Mouse (Mus musculus): ENCODE measurements around the gene Gm20388.

Gm20388 gene

GRCm38 (mm10) chr8:121620801-121621516, 1710.3 kb downstream of the Gm20388 start:
- DNase-seq: peak; percentile 87

GRCm38 (mm10) chr8:121621879-121622278, 1711.2 kb downstream of the Gm20388 start:
- no peak for DNase-seq

DNA sequence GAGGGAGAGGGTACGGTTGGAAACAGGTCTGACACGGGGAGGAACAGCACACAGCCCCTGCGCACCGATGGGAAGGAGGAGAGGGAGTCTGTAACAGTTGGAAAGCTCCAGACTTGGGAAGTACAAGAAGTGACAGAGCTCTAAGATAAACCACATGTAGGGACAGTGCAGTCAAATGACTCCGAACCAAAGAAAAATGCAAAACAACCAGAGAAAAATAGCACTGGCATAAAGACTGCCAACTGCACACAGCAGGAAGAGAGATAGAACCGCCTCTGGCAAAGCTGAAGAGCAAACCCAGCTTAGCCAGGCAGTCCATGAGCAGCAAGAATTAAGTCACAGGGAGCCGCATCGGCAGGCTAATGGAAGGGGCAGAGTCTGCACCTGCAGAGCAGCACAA, 1712.4 kb downstream of the Gm20388 start:
- no peak for DNase-seq

- DNase-seq: no peak
These were observed 1718.0 kb downstream of the Gm20388 start for GRCm38 (mm10) chr8:121628681-121629080.

GRCm38 (mm10) chr8:121631645-121632071, 1721.0 kb downstream of the Gm20388 start:
- peak; percentile 75 for DNase-seq

DNA sequence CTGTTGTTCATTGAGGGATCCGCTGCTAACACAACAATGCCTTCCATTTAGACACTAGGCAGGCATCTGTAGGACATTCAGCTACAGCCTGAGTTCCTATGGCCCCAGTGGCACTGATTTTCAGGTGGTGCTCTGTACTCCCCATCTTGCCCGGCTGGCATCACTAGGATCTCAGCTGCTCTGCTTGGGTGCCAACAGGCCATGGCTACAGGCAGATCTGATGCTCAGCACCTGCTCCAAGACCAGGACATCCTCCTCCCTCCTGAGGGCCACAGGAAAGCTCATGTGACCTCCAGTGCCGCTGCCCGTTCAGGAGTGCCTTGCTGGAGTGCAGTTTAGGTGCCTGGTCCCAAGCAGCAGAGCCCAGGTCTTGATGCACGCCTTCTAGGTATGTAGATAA, 1721.8 kb downstream of the Gm20388 start:
- DNase-seq: no peak

- peak; percentile 78 for DNase-seq
These were observed 1724.9 kb downstream of the Gm20388 start for GRCm38 (mm10) chr8:121635534-121635933.

GRCm38 (mm10) chr8:121636180-121636579, 1725.5 kb downstream of the Gm20388 start:
- DNase-seq: no peak

DNA sequence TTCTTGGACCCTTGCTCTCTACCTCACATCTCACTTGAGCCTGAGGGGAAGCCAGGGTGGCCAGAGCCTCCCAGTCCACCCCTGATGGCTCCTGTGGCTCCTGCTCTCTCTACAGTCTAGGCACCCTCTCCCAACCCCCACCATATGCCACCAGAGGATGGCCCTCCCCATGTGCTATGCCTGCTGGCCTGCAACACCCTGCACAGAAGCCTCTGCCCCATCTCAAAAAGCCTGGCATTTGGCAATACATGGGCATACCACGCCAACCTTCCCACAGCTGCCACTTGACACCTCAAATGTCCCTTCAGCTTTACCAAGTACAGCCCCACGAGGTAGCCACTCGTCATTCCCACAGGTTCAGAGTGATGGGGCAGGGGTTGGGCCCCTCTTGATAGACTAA, 1732.2 kb downstream of the Gm20388 start:
- no peak for DNase-seq

- no peak for DNase-seq
These were observed 1732.7 kb downstream of the Gm20388 start for GRCm38 (mm10) chr8:121643384-121643783.

DNA sequence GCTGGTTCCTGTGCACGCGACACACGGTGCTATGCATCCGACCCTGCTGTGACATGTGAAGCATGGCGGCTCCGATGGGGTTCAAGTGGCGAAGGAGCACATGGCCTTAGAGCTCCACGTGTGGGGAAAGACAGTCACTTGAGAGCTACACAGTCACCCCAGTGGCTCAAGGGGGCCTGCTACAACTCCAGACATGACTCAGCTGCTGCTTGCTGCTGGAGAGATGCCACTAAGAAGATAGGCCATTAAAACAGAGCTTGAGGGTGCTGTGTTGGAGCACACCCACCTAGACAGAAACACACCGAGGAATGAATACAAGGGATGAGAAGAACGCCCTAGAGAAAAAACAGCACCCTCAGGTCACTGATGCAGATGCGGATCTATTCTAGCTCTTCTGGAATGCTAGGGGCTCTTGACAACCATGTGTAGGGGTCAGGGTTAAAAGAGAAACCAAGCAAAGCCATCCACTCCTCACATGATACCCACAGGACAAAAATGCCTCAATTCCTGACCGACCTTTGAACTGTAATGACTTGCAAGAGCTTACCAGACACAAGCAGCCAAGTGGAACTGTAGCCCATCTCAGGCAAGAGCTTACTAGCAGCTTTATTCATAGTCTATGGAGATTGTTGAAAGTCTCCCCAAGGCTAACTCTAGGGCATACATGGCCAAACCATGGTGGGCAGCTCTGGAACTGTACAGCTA, 1737.0 kb downstream of the Gm20388 start:
- peak; percentile 46 for DNase-seq

DNA sequence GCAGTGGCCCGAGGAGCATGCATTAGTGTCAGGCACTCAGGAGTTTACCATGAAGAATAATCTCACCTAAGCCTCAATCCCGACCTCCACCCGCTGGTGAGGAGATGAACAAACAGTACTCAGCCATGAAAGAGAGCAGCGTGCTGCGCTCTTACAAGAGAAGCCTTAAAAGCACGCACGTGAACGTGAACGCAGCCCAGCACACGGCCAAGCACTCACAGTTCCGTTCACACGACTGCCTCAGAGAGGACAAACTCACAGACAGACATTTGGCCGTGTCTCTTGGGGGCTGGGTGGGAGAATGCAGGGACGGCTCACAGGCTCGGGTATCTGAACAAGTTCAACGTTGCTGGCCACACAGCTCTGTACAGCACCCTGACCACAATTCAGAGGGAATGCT, 1737.8 kb downstream of the Gm20388 start:
- peak; percentile 14 for DNase-seq

- peak; percentile 30 for DNase-seq
These were observed 1738.8 kb downstream of the Gm20388 start for GRCm38 (mm10) chr8:121649423-121649822.

GRCm38 (mm10) chr8:121649904-121650303, 1739.3 kb downstream of the Gm20388 start:
- DNase-seq: peak; percentile 61

GRCm38 (mm10) chr8:121650389-121651307, 1740.0 kb downstream of the Gm20388 start:
- peak; percentile 41 for DNase-seq

DNA sequence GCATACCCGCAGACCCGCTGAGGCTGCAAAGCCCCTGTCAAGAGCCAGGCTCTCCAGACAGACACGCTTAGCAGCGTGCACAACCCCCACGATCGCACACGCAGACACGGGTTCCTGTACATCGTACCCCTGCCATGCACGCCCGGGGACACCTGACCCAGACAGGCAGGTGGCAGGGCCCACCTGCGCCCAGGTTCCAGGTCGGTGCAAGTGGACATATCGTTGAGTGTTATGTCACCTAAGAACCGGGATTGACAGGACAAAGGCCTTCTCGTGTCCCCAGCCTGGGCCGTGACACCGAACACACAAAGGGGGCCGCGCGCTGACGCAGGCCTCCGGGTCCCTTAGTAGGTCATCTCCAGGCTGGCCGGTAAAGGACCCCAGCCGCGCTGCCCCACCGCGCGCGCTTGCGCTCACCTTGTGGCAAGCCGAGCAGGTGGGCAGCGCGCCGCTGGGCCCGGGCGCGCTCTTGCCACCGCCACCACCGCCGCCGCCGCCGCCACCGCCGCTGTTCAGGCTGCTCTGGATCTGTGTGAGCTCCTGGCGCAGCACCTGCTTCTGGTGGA, 1740.8 kb downstream of the Gm20388 start:
- peak; percentile 57 for DNase-seq

DNA sequence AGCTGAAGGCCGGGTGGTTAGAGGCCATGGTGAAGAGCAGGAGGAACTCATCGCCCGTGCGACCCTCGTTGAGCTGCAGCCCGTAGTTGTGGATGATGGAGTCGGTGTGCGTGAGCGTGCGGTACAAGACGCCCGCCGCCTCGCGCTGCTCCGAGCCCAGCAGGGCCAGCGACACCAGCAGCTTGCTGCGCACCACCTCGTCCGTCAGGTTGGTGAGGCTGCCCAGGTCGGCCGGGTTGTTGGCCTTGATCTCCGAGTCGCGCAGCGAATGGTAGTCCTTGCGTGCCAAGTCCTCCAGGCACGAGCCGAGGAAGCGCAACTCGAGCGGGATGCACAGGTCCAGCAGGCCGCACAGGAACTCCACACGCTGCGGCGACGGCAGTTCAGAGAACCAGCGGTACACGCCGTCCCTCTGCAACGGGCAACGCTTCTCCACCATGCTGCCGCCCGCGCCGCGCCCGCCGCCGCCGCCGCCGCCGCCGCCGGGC, 1741.3 kb downstream of the Gm20388 start:
- DNase-seq: peak; percentile 72

- DNase-seq: peak; percentile 100
These were observed 1742.2 kb downstream of the Gm20388 start, which contains the start of gene Zcchc14 for GRCm38 (mm10) chr8:121652774-121653323. TSS of gene Zcchc14 (minus strand) at chr8:121652901.

- peak; percentile 44 for DNase-seq
These were observed 1742.8 kb downstream of the Gm20388 start for GRCm38 (mm10) chr8:121653340-121654019.

GRCm38 (mm10) chr8:121654131-121654530, 1743.5 kb downstream of the Gm20388 start:
- peak; percentile 11 for DNase-seq

GRCm38 (mm10) chr8:121654966-121655494, 1744.4 kb downstream of the Gm20388 start:
- no peak for DNase-seq
